Mouse (Mus musculus) limb, embryonic 14.5 days (tissue): ENCODE results near the gene Maml2. TPM values are rescaled to one million over a fixed set of nuclear protein-coding genes. Genes with fewer than 3 reads are reported as not detected.

Source experiments
- ATAC-seq: fragments of 200-750 bp; cut with Nextera tagmentation; 2 replicates; pipeline ENCODE4 v1.8.0; 2017; ENCODE audit warnings: low read depth, moderate number of reproducible peaks, moderate TSS enrichment; ENCODE audit not compliant: low FRiP score
- DNase-seq: peaks from one replicate; pipeline ENCODE4 v3.0.0-alpha.2; 2015; ENCODE audit warnings: low spot score
- H3K27ac ChIP-seq: fragments of 300-500 bp; sonication (generic); replicated peaks from 2 replicates; pipeline ENCODE4 v1.5.1; 2014; ENCODE audit warnings: low read depth, mild to moderate bottlenecking, low read length, moderate library complexity, mixed read lengths
- H3K27me3 ChIP-seq: fragments of 300-500 bp; sonication (generic); 2 replicates; pipeline ENCODE4 v1.6.1; 2014; ENCODE audit warnings: low read length, mixed read lengths; ENCODE audit not compliant: control insufficient read depth, insufficient read depth
- H3K36me3 ChIP-seq: fragments of 300-500 bp; sonication (generic); 2 replicates; pipeline ENCODE4 v1.6.1; 2014; ENCODE audit warnings: mild to moderate bottlenecking, low read length, moderate library complexity, mixed read lengths; ENCODE audit not compliant: control insufficient read depth, insufficient read depth
- H3K4me1 ChIP-seq: fragments of 300-500 bp; sonication (generic); 2 replicates; pipeline ENCODE4 v1.6.1; 2014; ENCODE audit warnings: antibody characterized with exemption, low read length, mixed read lengths; ENCODE audit not compliant: control insufficient read depth, insufficient read depth
- H3K4me2 ChIP-seq: fragments of 300-500 bp; sonication (generic); replicated peaks from 2 replicates; pipeline ENCODE4 v1.6.1; 2014; ENCODE audit warnings: low read depth, mild to moderate bottlenecking, low read length, moderate library complexity; ENCODE audit not compliant: severe bottlenecking
- H3K4me3 ChIP-seq: fragments of 300-500 bp; sonication (generic); replicated peaks from 2 replicates; pipeline ENCODE4 v1.5.1; 2014; ENCODE audit warnings: low read length
- H3K9ac ChIP-seq: fragments of 300-500 bp; sonication (generic); 2 replicates; pipeline ENCODE4 v1.6.1; 2014; ENCODE audit warnings: mild to moderate bottlenecking, low read depth, low read length, moderate library complexity; ENCODE audit not compliant: severe bottlenecking
- H3K9me3 ChIP-seq: fragments of 300-500 bp; sonication (generic); 2 replicates; pipeline ENCODE4 v1.6.1; 2016; ENCODE audit warnings: low read length; ENCODE audit not compliant: control insufficient read depth
- POLR2A ChIP-seq: fragments of 200-500 bp; IDR thresholded peaks from 2 replicates; pipeline ENCODE4 v1.8.0; 2012; ENCODE audit warnings: inconsistent platforms, mild to moderate bottlenecking, moderate library complexity, borderline replicate concordance; ENCODE audit not compliant: insufficient read depth, insufficient read length; ENCODE audit errors: extremely low read depth
- WGBS: fragments of 180-500 bp; shearing (Covaris S2); extraction: QIAGEN DNeasy Blood & Tissue Kit; methylation state at CpG from one replicate; pipeline ENCODE4 v1.1.7; 2014; 5-methylcytosine and 5-hydroxymethylcytosine counted together
- polyA plus RNA-seq, 2 experiments: library from polyadenylated mRNA; depleted of rRNA in 1 of 2; stranded (reverse) in 1 of 2; unstranded in 1 of 2; fragments of >200 nt; fragmentation: Nextera tagmentation in 1 of 2; extraction: Ambion mirVana in 1 of 2; gene quantifications; 2 replicates each; pipeline versions ENCODE4 v1.2.1 to v1.2.3; 2012 to 2014

The Maml2 gene
- polyA plus RNA-seq, 2 experiments = 9.9 to 10.7 TPM

GRCm38 (mm10) chr9:13613325-13614268, 315.8 kb downstream of the Maml2 start:
- DNase-seq (peak; percentile 71), ATAC-seq (peak; percentile 77)
- Histone ChIP-seq H3K36me3 (no peaks in the 10 kb centered on the region), H3K4me2 (no peak overlapping the region), H3K9ac (no peak overlapping the region), H3K4me3 (no peak overlapping the region), H3K4me1 (peaks cover 21% of the 10 kb centered on the region), H3K27me3 (no peaks in the 10 kb centered on the region), H3K9me3 (no peaks in the 10 kb centered on the region), H3K27ac (peak overlapping the region; percentile 76)
- TF ChIP-seq POLR2A = no peak
- WGBS = 33% methylated on average over 8 of the region's 8 CpGs

DNA sequence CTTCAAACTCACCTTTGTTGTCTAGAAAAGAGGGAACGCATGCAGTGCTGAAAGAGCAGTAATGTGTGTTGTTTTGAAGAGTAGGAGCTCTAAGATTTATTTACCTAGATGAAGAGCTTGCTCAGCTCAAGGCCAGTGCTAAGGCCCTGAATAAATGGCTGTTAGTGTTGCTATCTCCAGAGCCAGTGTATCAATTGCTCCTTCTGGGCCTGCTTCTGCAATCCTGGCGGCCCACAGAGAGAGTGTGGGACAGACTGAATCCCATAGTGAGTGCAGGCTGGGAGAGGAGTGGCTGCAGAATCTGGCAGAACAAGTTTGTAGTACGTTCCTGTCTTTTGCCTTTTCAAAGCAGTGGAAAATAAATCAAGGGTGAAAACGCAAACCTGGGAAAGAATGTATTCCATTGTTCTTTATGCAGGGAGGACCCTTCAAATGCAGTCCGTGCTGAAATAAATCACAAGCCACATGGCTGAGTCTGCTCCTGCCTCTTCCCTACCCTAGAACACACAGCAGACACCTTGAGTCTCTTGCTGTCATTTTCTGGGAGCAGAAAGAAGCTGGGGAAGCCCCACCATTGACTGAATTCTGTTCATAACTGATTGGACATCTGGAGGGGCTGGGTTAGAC, 318.7 kb downstream of the Maml2 start:
- Histone ChIP-seq H3K27me3 (no peaks in the 10 kb centered on the region), H3K4me3 (no peak overlapping the region), H3K27ac (peak overlapping the region; percentile 3; the same call in 1 of the 2 replicates), H3K9me3 (no peaks in the 10 kb centered on the region), H3K36me3 (peaks cover 9% of the 10 kb centered on the region; the same call in 1 of the 2 replicates), H3K4me2 (no peak overlapping the region), H3K9ac (no peak overlapping the region), H3K4me1 (peaks cover 21% of the 10 kb centered on the region)
- TF ChIP-seq POLR2A = no peak
- peak; percentile 45 for DNase-seq
- no peak for ATAC-seq
- WGBS = 36% methylated on average over 5 of the region's 5 CpGs

DNA sequence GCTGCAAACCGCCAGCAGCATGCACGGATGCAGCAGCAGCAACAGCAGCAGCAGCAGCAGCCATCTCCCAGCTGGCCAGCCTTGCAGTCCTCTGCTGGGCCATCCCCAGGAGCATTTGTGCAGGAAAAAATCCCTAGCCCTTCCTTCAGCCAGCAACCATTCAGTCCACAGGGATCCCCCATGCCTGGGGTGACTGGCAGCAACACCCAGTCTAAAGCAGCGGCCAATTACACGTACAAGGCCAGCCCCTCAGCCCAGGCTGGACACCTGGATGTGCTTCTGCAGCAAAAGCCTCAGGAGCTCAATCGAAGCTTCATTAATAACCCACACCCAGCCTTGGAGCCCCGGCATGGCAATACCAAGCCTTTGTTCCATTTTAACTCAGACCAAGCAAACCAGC, 323.0 kb downstream of the Maml2 start:
- DNase-seq (no peak), ATAC-seq (no peak)
- no peak overlapping the region for H3K9ac ChIP-seq
- peaks cover 9% of the 10 kb centered on the region; the same call in 1 of the 2 replicates for H3K36me3 ChIP-seq
- no peak overlapping the region for H3K4me3 ChIP-seq
- no peaks in the 10 kb centered on the region for H3K27me3 ChIP-seq
- H3K4me1 ChIP-seq = 0 out of 2 replicates have a peak, but pooled peaks cover 5% of the 10 kb centered on the region
- H3K4me2 ChIP-seq = no peak overlapping the region
- TF ChIP-seq POLR2A = no peak
- H3K9me3 ChIP-seq = no peaks in the 10 kb centered on the region
- 70% methylated on average over 6 of the region's 6 CpGs for WGBS
- no peak overlapping the region for H3K27ac ChIP-seq

DNA sequence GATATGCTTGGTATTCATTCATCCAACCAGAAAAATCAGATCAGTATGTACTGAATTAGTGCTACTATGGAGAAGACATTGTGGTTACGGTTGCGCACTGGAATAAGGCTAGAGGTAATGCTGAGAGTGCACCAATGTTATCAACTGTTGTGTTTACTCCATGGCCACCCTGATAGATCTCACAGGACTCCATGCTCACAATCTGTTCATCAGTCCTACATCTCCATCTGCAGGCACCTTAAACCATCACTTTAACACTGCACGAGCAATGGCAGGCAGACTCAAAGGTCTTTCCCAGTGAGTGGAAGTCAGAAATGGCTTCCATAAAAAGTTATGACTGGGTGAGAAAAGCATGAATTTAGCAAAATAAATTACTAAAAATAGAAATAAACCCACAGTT, 324.2 kb downstream of the Maml2 start:
- Histone ChIP-seq H3K4me3 (no peak overlapping the region), H3K9me3 (no peaks in the 10 kb centered on the region), H3K9ac (no peak overlapping the region), H3K4me1 (0 out of 2 replicates have a peak, but pooled peaks cover 2% of the 10 kb centered on the region), H3K4me2 (no peak overlapping the region), H3K27ac (no peak overlapping the region), H3K36me3 (peaks cover 9% of the 10 kb centered on the region; the same call in 1 of the 2 replicates), H3K27me3 (no peaks in the 10 kb centered on the region)
- DNase-seq = no peak
- no peak for ATAC-seq
- 90% methylated on average over 3 of the region's 3 CpGs for WGBS
- no peak for TF ChIP-seq POLR2A

GRCm38 (mm10) chr9:13622426-13622825, 324.7 kb downstream of the Maml2 start:
- ATAC-seq (no peak), DNase-seq (no peak)
- H3K27me3 ChIP-seq = no peaks in the 10 kb centered on the region
- TF ChIP-seq POLR2A = no peak
- WGBS = 77% methylated on average over 5 of the region's 5 CpGs
- 0 out of 2 replicates have a peak, but pooled peaks cover 2% of the 10 kb centered on the region for H3K4me1 ChIP-seq
- no peaks in the 10 kb centered on the region for H3K9me3 ChIP-seq
- no peak overlapping the region for H3K4me3 ChIP-seq
- H3K4me2 ChIP-seq = no peak overlapping the region
- no peak overlapping the region for H3K9ac ChIP-seq
- H3K36me3 ChIP-seq = peaks cover 9% of the 10 kb centered on the region; the same call in 1 of the 2 replicates
- no peak overlapping the region for H3K27ac ChIP-seq
